Mouse (Mus musculus): ENCODE measurements around the gene Actrt2. TPM values are rescaled to one million over a fixed set of nuclear protein-coding genes. Genes with fewer than 3 reads are reported as not detected.

Gene Actrt2
- total RNA-seq, 2 experiments from 2014 or later, result not detected

Other genes starting within 250 kb of the Actrt2 start
- 10 to 100 TPM; 12.0 to 15.3 TPM for gene Prdm16, start 31.0 kb downstream of the Actrt2 start, total RNA-seq (2021)
- 1 to 10 TPM; 4.0 to 4.4 TPM for gene Ttc34, start 169.6 kb upstream of the Actrt2 start, total RNA-seq (2021)
- gene Mmel1, start 201.7 kb upstream of the Actrt2 start, total RNA-seq (2021), result under 1 TPM; 0.33 to 0.41 TPM
- 10 to 100 TPM; 34.2 to 40.9 TPM for gene Fam213b, start 231.3 kb upstream of the Actrt2 start, total RNA-seq (2021)